Mouse (Mus musculus) naive thymus-derived CD4-positive, alpha-beta T cell, adult 2 months (primary cell): ENCODE measurements around the gene Afdn.
"Not testable (repeated sequence)": the region's sequence is repeated elsewhere in the genome, so short reads cannot be mapped to it uniquely, and the experiment has no call there.

ENCODE experiments used
- DNase-seq: peaks from one replicate; pipeline ENCODE4 v3.0.0-alpha.2; 2011; ENCODE audit warnings: low read depth

Gene Afdn

DNA sequence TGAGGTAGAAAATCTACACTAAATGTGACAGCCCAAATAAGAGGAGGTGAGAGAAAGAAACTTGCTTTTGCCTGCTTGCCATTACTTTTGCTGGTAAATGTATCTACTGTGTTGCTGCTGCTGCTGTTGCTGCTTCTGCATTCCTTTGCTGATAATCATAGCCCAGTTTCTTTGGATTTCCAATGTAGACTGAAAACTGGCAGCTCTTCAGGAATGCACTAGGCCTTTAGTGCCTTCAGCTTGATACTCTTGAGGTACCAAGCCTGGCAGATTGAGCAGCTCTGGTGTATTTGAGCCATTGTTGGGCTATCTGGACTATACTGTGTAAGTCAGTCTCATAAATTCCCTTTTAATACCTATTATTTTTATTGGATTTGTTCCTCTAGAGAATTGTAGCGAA lies 18.5 kb downstream of the Afdn start:
- no peak for DNase-seq

DNA sequence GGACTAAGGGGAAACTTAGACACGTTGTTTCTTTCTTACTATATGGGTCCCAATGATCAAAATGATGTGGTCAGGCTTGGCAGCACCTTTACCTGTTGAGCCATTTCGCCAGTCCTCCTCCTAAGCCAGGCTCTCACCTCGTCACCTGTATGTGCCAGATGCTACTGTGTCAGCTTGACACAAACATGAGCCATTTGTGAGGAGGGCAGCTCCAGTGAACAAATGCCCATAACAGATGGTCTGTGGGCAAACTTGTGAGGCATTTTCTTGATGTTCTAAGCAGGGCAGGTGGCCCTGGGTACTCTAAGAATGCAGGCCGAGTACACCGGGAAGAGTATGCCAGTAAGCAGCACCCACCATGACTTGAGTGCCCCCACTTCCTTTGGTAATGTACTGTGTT lies 21.6 kb downstream of the Afdn start:
- no peak for DNase-seq

DNA sequence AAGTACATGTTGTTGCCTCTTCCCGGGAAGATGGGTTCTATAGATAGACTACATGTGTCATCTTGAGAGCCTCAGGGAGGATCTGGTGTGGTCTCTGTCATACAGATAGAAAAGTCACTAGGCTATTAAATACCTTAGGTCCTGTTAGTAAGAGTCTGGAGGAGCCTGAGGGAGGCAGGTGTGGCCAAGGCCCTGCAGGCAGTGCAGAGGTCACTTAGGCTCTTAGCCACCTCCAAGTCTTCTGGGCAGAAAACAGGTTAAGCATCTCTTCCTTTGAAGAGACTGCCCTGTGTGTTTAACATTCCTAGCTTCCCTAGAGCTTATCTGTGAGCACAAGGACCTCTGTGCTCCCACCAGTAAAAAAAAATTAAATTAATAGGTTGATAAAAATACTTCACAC lies 23.1 kb downstream of the Afdn start:
- DNase-seq: no peak

DNA sequence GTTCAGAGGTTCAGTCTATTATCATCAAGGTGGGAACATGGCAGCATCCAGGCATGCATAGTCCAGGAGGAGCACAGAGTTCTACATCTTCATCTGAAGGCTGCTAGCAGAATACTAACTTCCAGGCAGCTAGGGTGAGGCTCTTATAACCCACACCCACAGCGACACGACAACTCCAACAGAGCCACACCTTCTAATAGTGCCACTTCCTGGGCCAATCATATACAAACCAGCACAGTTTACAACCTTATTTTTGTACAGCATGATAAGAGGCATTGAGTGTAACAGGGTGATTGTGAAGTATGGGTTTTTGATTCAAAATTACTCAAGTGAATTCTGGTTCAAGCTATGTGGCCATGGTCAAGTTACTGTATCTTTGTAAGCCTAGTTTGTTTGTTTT lies 29.7 kb downstream of the Afdn start:
- not testable (repeated sequence) for DNase-seq

DNA sequence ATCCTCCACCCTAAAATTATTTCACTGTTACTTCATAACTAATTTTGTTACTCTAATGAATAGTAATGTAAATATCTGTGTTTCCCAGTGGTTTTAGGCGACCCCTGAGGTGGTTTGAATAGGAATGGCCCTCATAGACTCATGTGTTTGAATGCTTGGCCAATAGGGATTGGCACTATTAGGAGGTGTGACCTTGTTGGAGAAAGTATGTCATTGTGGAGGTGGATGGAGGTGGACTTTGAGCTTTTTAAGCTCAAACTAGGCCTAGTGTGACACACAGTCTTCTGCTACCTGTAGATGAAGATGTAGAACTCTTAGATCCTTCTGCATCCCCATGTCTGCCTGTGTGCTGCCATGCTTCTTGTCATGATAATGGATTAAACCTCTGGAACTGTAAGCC lies 37.4 kb downstream of the Afdn start:
- no peak for DNase-seq

DNA sequence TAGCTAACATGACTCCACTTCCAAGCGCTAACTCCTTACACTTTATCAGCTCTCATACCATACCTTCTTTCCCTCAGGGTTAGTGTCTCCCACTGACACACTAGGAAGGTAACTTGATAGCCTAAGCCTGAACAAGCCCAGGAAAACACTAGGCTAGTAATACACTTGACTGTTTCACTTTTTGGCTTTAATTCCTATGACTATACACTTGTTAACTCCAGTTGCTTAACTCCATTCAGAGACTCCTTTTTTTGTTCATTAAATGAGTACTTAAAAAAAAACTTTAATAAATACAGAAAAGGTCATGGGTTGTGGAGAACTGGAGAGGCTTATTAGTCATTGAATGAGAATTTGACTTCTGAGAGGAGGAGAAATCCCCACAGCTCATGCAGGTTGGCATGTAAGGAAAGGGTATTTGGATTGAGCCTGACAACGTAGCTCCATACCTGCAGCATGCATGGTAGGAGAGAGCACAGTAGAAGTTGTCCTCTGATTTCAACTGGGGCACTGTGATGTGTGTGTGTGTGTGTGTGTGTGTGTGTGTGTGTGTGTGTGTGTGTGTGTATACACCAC lies 42.6 kb downstream of the Afdn start:
- DNase-seq: no peak

DNA sequence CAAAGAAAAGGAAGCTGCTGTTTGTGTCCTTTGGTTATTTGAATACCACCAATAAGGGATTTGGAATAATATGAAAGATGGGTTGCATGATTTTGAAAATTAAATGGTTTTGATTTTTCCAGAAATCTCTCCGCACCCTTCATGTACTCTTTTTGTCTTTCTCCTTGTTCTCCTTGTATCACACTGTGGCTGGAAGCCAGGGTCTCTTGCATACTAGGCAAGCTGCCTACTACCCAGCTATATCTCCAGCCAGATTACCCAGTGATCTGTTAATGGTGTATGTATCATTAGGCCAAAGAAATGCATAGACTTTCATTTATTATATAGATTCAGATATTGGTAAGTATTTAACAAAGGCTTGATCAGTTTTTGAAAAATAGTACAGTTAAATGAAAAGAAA lies 45.7 kb downstream of the Afdn start:
- no peak for DNase-seq

DNA sequence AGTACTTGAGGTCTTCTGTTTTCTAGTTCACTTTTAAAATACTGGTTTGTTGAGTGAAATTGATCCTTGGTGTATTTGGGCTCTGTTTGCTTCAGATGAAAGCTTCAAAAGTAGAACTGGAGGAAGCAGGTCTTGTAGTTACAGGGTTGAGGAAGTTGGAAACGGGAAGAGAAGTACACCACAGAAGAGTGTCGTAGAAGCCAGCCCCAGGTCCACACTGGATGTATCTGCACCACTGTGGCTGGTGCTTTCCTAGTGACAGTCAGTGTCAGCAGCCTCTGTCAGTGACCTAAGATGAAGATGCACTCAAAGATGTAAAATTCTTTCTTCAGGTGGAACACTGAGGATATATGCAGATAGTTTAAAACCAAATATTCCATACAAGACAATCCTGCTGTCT lies 57.5 kb downstream of the Afdn start:
- no peak for DNase-seq

DNA sequence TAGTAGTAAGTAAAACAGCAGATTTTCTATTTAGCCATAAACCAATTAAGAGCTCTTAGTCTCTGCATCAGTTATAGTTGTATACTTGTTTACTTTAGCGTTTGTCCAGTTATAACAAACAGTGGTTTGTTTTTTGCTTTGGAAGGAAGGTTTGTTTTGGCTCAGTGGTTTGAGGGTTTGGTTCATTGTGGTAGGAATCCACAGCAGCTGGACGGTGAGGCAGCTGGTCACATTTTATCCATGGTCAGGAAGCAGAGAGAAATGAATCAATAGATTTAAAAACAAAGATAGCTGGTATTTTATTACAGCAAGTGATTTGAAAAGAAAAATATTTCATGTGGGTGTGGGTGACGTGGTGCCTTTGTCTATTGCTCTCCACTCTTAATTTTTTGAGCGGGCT lies 59.0 kb downstream of the Afdn start:
- no peak for DNase-seq

DNA sequence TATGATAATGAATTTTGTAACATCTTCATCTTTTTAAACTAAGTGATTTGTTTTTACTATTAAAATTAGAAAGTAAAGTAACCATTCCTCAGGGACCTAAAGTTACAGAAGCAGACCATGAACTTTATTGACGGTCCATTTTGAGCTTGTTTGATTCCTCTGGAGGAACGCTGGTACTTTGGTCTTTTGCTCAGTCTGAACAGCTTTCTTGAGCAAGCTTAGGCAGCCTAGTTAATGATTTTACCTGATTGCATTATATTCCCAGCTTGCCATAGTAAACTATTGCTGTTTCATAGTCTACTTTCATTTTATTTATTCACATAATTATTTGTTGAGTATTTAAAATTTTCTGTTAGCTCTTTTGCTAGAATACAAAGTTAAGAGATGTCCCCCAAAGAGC lies 60.3 kb downstream of the Afdn start:
- no peak for DNase-seq

DNA sequence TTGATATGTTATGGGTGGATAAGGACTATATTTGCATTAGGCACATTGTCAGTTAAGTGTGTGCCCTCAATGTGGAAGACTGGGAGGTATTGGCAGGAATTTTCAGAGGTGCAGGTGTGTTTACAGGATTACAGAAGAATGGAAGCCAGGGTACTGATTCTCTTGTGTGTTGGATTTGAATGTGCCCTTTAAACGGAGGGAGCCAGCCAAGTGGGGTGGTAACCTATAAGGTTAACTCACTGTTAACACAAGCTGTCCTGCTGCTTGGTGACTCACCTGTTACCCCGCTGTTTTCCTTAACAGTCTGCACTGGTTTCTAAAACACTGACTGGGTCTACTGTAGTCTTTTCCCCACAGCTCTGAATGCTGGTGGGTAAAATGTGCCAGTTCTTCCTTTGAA lies 65.1 kb downstream of the Afdn start:
- no peak for DNase-seq

DNA sequence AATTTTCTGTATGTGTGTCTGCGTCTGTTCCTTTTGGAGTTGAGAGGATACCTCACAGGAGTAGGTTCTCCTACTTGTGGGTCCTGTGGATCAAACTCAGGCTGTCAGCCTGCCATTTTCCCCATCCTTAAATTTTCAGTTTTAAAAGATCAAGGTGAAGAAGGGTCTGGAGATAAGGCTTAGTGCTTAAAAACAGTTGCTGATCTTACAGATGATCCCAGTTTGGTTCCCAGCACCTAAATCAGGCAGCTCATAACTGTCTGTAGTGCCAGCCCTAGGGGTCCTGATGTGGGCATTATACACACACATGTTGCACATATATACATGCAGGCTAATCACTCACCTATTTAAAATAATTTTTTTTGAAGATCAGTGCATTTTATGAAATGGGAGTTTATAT lies 69.9 kb downstream of the Afdn start:
- no peak for DNase-seq

DNA sequence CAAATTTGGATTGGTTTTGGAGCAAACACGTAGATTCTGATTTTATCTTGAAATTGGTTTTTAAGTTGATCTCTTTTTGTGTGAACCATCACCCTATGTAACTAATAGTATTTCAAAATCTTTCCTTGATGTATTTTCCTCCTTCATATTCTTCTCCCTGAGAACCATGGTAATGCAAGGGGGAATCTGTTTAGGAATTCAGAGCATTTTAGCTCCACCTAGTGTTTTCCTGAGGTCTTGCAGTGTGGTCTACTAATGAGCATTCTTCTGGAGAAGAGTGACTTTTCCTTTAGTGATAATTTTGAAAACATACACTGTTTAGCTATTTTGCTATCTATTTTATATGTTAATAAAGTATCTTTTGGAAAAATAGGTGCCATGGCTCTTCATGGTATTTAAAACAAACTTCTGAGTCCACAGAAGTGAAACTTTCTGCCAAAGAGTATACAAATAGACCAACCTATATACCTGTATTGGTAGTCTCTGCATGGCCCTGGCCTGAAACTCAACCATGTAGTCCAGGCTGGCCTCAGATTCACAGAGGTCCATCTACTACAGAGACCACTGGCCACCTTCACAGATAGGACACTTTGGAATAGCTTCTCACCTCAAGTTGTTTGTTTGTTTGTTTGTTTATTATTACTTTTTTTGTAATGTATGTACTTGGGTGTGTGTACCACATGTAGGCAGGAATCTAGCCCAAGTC lies 70.5 kb downstream of the Afdn start:
- peak; percentile 9 for DNase-seq

DNA sequence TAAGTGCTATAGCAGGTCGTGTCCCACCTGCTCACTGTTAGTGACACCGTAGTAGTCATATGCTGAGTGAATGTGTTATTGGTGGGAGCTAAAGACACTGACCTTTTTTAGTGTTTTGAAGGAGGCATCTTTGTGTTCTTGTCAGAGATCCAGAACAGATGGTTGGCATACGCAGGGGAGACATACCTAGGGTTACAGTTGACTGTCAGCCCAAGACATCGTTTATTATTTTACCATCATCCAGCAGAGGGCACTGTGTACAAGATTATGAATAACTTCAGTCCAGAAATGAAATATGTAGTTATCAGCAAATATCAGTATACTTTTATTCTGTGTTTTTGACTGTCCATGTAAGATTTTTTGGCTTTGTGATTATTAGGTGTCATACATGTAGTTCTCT lies 75.5 kb downstream of the Afdn start:
- DNase-seq: peak; percentile 30

DNA sequence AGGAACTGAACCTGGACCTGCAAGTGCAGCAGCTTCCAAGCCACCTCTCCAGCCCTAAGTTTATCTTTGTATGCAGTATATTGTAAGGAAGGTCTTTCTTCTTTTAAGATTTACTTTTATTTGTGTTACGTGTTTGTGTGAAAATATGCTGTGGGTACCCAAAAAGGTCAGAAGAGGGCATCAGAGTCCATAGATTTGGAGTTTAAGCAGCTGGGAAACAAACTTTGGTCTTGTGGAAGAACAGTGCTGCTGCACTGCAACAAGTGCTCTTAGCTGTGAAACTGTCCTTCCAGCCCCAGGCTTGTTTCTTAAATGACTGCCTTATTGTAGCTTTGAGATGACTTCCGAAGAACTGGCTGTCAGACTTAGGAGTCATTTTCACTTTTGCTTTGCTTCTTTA lies 89.8 kb downstream of the Afdn start:
- DNase-seq: no peak

DNA sequence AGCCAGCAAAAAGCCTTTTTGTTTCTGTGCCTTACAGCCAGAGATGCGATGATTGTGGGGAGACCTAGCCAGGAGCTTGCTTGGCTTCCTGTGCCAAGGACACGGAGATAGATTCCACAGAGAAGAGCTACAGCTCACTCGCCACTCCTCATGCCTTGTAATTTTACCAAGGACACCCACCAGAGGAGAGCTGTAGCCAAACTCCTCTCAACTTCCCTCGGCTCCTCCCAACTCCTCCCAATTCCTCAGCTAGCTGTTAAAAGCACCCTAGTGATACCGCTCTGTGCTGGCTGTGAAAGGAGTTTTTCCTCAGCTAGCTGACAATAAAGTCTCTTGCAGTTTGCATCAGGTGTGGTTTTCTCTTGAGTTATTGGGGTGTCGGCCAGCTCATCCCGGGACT lies 93.5 kb downstream of the Afdn start:
- DNase-seq: not testable (repeated sequence)

DNA sequence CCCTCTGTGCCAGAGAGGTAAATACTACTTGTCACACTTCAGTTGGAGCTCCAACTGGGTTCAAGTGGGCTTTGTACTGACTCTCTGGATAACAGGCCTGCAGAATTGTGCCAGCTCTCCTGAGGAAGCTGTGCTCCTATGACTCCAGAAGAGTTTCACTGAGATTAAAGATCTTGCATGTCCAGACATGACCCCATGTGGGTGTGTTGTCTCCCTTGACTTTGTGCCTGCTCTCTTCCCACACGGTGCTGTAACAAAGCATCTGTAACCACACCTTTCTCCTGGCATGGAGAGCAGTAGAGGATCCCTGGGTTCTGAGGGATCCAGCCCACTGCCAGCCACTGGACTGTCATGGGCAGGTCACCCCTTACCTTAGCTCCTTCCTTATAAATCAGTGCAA lies 95.1 kb downstream of the Afdn start:
- DNase-seq: no peak

DNA sequence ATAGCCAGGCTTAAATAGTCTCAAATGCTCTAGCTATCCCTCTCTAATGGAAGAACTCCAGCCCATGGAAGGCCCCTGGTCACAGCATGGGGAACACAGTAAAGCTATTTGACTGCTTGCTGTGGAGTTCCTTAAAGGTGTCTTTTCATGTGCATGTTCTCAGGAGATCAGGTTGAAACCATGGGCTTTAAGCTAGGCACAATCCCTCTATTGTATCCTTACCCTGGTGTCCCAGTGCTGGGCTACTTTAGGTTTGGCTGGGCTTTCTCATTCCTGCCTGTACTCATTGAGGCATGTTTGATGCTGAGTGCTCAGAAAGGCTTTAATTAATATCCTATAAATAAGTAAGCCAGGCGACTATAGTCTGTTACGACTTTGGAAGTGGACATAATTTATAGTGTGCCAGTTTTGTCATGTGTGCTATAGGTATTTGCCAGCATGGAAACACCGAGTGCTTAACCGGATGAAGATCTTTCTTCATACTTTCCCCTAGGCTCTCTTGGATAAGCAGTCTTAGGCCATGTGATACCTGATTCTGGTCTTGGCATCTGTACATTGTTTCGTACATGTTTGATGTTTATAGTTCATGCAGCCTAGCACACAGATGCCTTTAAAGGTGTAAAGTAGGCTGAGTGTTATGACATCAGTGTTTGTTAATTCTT lies 96.2 kb downstream of the Afdn start:
- no peak for DNase-seq

DNA sequence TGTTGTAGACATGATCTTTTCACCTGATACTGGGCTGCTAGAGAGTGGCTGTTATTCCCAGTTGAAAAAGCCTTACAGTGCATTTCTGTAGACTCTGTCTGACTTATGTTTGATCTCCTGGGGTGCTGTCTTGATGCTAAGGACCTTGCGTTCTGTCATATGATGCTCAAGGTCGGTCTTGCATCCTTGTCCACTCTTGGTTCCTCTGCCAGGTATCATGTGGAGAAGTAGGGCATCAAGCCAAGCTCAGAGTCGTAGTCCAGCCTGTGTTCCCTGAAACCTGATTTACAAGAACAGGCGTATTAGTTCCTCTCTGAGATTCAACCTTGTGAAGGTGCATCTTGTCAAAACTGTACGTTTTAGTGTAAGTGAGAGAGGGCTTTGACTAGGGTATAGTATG lies 105.0 kb downstream of the Afdn start:
- no peak for DNase-seq

DNA sequence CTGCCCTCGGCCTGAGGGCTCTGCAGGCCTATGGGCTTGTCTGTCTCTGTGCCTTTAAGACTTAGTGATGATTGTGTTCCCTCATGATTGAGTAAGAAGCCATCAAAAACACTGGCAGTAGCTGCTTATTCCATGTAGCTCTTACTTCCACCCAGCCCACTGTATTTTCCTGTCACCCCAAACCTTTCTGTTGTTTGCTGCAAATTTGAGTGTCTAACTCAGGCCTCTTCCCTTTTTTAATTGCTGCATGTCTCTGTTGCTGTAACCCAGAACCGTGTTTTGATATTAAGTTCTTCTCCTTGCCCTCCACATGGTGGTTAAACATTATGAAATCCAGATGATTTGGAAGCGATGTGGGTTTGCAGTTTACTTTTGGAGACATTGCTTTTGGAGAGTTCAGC lies 106.6 kb downstream of the Afdn start:
- DNase-seq: no peak

DNA sequence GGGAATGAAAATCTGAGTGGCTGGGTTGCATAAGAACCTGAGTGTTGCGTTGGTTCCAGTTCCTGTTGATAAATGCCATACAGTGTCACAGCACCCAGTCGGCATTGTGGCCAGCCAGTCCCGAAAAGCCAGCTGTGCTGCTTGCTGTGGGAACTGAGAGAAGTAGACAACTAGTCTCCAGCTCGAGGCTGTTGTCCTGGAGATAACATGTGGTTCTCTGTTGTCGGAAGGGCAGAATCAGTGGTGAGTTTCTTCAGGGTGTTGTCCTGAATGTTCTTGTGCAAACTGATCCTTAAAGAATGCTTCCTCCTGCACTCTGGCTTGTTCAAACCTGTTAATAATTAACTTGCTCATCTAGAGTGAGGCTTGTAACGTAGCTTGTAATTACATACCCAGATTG lies 107.1 kb downstream of the Afdn start:
- DNase-seq: no peak

DNA sequence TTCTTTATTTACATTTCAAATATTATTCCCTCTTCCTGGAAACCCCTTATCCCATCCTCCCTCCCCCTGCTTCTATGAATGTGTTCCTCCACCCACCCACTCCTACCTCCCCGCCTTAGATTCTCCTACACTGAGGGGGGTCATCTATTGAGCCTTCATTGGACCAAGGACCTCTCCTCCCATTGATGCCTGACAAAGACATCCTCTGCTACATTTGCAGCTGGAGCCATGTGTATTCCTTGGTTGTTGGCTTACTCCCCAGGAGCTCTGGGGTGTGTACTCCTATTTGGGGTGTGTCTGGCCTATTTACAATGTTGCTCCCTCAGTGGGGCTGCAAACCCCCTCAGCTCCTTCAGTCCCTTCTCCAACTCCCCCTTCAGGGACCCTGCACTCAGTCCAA lies 109.9 kb downstream of the Afdn start:
- DNase-seq: no peak

DNA sequence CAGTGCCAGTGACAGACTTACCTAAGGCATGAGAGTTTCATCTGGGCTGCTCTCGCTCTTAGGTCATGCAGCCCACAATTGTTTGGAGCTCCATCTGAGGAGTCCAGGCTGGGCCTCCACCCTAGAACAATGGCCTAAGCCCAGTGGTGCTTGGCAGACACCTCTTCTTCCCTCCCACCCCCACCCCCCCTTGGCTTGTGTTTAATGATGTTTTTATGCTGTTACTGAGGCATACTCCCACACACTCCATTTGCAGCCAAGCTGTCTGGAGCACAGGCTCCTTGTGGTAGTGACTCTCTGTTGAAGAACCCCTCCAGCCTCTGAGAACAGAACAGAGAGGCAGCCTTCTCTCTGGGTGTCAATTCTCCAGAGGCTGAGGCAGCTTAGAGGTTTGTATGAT lies 113.9 kb downstream of the Afdn start:
- no peak for DNase-seq

DNA sequence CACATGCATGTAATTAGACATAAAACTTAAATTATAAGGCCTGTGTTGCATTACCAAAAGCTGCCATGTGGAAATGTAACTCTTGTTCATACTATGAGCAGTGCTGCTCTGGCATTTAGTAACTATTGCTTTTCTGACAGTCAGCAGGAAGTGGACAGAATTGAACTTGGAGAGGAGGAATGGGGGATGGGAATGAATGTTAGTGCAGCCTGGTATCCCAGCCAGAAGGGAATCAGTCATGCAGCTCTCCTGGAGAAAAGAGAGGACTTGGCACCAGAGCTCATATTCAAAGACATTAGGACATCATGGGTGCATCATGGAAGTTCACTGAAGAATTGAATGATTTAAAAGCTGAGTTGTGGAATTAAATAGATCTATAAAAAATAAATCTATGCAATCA lies 117.1 kb downstream of the Afdn start:
- no peak for DNase-seq
